Mouse (Mus musculus) heart, postnatal 0 days (tissue): Measurements from ENCODE around the gene Shisal2a.

Experiments
- CTCF ChIP-seq: IDR thresholded peaks from 2 replicates; pipeline ENCODE4 v1.5.1; 2016; ENCODE audit warnings: antibody characterized with exemption, control low read depth, low read depth
- EP300 ChIP-seq: IDR thresholded peaks from 2 replicates; pipeline ENCODE4 v1.6.1; 2016; ENCODE audit warnings: antibody characterized with exemption, low read depth

GRCm38 (mm10) chr4:108387681-108388253, 4.6 kb upstream of the Shisal2a start:
- TF ChIP-seq EP300 = peak; percentile 60; the same call in 1 of the 2 replicates
- peak; percentile 34 for TF ChIP-seq CTCF
